Mouse (Mus musculus) forebrain, embryonic 16.5 days (tissue): ENCODE measurements around the gene Acsm1. TPM values are rescaled to one million over a fixed set of nuclear protein-coding genes. Genes with fewer than 3 reads are reported as not detected.

Experiments used
- ATAC-seq: fragments of 200-750 bp; cut with Nextera tagmentation; 2 replicates; pipeline ENCODE4 v1.8.0; 2017; ENCODE audit warnings: mild to moderate bottlenecking, moderate library complexity
- H3K27ac ChIP-seq: fragments of 300-500 bp; sonication (generic); 2 replicates; pipeline ENCODE4 v1.5.1; 2014; ENCODE audit warnings: low read length, control low read depth
- H3K27me3 ChIP-seq: fragments of 300-500 bp; sonication (generic); replicated peaks from 2 replicates; pipeline ENCODE4 v1.6.1; 2014; ENCODE audit warnings: low read length; ENCODE audit not compliant: control insufficient read depth, insufficient read depth
- H3K36me3 ChIP-seq: fragments of 300-500 bp; sonication (generic); 2 replicates; pipeline ENCODE4 v1.6.1; 2014; ENCODE audit not compliant: control insufficient read depth, insufficient read depth
- H3K4me1 ChIP-seq: fragments of 300-500 bp; sonication (generic); replicated peaks from 2 replicates; pipeline ENCODE4 v1.6.1; 2014; ENCODE audit warnings: low read length; ENCODE audit not compliant: control insufficient read depth, insufficient read depth
- H3K4me2 ChIP-seq: fragments of 300-500 bp; sonication (generic); 2 replicates; pipeline ENCODE4 v1.6.1; 2014; ENCODE audit warnings: mild to moderate bottlenecking, low read length, control low read depth
- H3K4me3 ChIP-seq: fragments of 300-500 bp; sonication (generic); replicated peaks from 2 replicates; pipeline ENCODE4 v1.5.1; 2014; ENCODE audit warnings: mild to moderate bottlenecking, low read length, control low read depth
- H3K9ac ChIP-seq: fragments of 300-500 bp; sonication (generic); replicated peaks from 2 replicates; pipeline ENCODE4 v1.6.1; 2014; ENCODE audit warnings: low read depth, low read length, control low read depth
- H3K9me3 ChIP-seq: fragments of 300-500 bp; sonication (generic); 2 replicates; pipeline ENCODE4 v1.6.1; 2016; ENCODE audit warnings: low read length; ENCODE audit not compliant: control insufficient read depth
- WGBS: fragments of 180-500 bp; shearing (Covaris S2); extraction: QIAGEN DNeasy Blood & Tissue Kit; methylation state at CpG from one replicate; pipeline ENCODE4 v1.1.7; 2014; 5-methylcytosine and 5-hydroxymethylcytosine counted together
- polyA plus RNA-seq: library from polyadenylated mRNA; unstranded; fragments of >200 nt; fragmentation: Nextera tagmentation; extraction: Ambion mirVana; gene quantifications from 2 replicates; pipeline ENCODE4 v1.2.1, GENCODE M21; 2015

The Acsm1 gene
- polyA plus RNA-seq, 1 experiment from 2014 or later: not detected

- WGBS: 80% methylated on average over 5 of the region's 5 CpGs
- ATAC-seq: no peak
- H3K4me2 ChIP-seq: no peak overlapping the region
Observed at GRCm38 (mm10) chr7:119642307-119642706, 35.5 kb downstream of the Acsm1 start.

GRCm38 (mm10) chr7:119667893-119668292, 61.1 kb downstream of the Acsm1 start:
- 95% methylated on average over 3 of the region's 3 CpGs for WGBS
- H3K27ac ChIP-seq: no peak overlapping the region
- H3K4me3 ChIP-seq: no peak overlapping the region
- no peak overlapping the region for H3K9ac ChIP-seq
- no peaks in the 10 kb centered on the region for H3K9me3 ChIP-seq
- H3K36me3 ChIP-seq: no peaks in the 10 kb centered on the region
- no peak overlapping the region for H3K4me2 ChIP-seq
- ATAC-seq: no peak
- no peaks in the 10 kb centered on the region for H3K4me1 ChIP-seq
- no peaks in the 10 kb centered on the region for H3K27me3 ChIP-seq

More at GRCm38 (mm10) chr7:119642307-119642706, 35.5 kb downstream of the Acsm1 start:
- no peak overlapping the region for H3K27ac ChIP-seq
- H3K9ac ChIP-seq: no peak overlapping the region
- H3K36me3 ChIP-seq: no peaks in the 10 kb centered on the region
- H3K9me3 ChIP-seq: no peaks in the 10 kb centered on the region
- H3K27me3 ChIP-seq: no peaks in the 10 kb centered on the region
- H3K4me3 ChIP-seq: no peak overlapping the region
- no peaks in the 10 kb centered on the region for H3K4me1 ChIP-seq

- ATAC-seq: no peak
- Histone ChIP-seq H3K4me3 (no peak overlapping the region), H3K9ac (no peak overlapping the region), H3K9me3 (no peaks in the 10 kb centered on the region), H3K27ac (no peak overlapping the region), H3K4me2 (no peak overlapping the region), H3K4me1 (no peaks in the 10 kb centered on the region), H3K27me3 (no peaks in the 10 kb centered on the region), H3K36me3 (no peaks in the 10 kb centered on the region)
- 77% methylated on average over 5 of the region's 5 CpGs for WGBS
Observed at GRCm38 (mm10) chr7:119670395-119670794, 63.6 kb downstream of the Acsm1 start.

- no peaks in the 10 kb centered on the region for H3K36me3 ChIP-seq
- no peak overlapping the region for H3K27ac ChIP-seq
- H3K27me3 ChIP-seq: no peaks in the 10 kb centered on the region
- no peak for ATAC-seq
- no peak overlapping the region for H3K4me2 ChIP-seq
- H3K4me1 ChIP-seq: no peaks in the 10 kb centered on the region
- H3K9ac ChIP-seq: no peak overlapping the region
- H3K4me3 ChIP-seq: no peak overlapping the region
- 53% methylated on average over 6 of the region's 6 CpGs for WGBS
- H3K9me3 ChIP-seq: no peaks in the 10 kb centered on the region
Observed at GRCm38 (mm10) chr7:119670925-119671324, 64.1 kb downstream of the Acsm1 start.

- peak; percentile 70 for ATAC-seq
- WGBS: 19% methylated on average over 6 of the region's 6 CpGs
Observed at GRCm38 (mm10) chr7:119673465-119673864, 66.6 kb downstream of the Acsm1 start.

GRCm38 (mm10) chr7:119680107-119680506, 73.3 kb downstream of the Acsm1 start:
- Histone ChIP-seq H3K4me3 (no peak overlapping the region), H3K27me3 (no peaks in the 10 kb centered on the region), H3K9me3 (no peaks in the 10 kb centered on the region), H3K27ac (no peak overlapping the region), H3K4me2 (no peak overlapping the region), H3K4me1 (no peaks in the 10 kb centered on the region), H3K9ac (no peak overlapping the region), H3K36me3 (no peaks in the 10 kb centered on the region)
- WGBS: 69% methylated on average over 8 of the region's 8 CpGs
- no peak for ATAC-seq

More at GRCm38 (mm10) chr7:119673465-119673864, 66.6 kb downstream of the Acsm1 start:
- no peaks in the 10 kb centered on the region for H3K27me3 ChIP-seq
- H3K4me3 ChIP-seq: no peak overlapping the region
- H3K4me1 ChIP-seq: no peaks in the 10 kb centered on the region
- no peaks in the 10 kb centered on the region for H3K9me3 ChIP-seq
- no peak overlapping the region for H3K9ac ChIP-seq
- H3K4me2 ChIP-seq: no peak overlapping the region
- no peak overlapping the region for H3K27ac ChIP-seq
- no peaks in the 10 kb centered on the region for H3K36me3 ChIP-seq

GRCm38 (mm10) chr7:119682699-119683098, 75.9 kb downstream of the Acsm1 start:
- no peak overlapping the region for H3K9ac ChIP-seq
- H3K4me1 ChIP-seq: no peaks in the 10 kb centered on the region
- no peaks in the 10 kb centered on the region for H3K36me3 ChIP-seq
- H3K4me2 ChIP-seq: no peak overlapping the region
- H3K4me3 ChIP-seq: no peak overlapping the region
- H3K9me3 ChIP-seq: no peaks in the 10 kb centered on the region
- no peak overlapping the region for H3K27ac ChIP-seq
- H3K27me3 ChIP-seq: no peaks in the 10 kb centered on the region
- WGBS: 60% methylated on average over 4 of the region's 4 CpGs
- no peak for ATAC-seq

GRCm38 (mm10) chr7:119689726-119690125, 82.9 kb downstream of the Acsm1 start, which contains the start of gene Acsm4:
TSS of gene Acsm4 (plus strand) at chr7:119690026.
- no peak within 1 kb of the TSS for H3K9ac ChIP-seq
- H3K4me3 ChIP-seq: no peak within 1 kb of the TSS
- no peaks in the 10 kb centered on the region for H3K27me3 ChIP-seq
- no peaks in the 10 kb centered on the region for H3K36me3 ChIP-seq
- no peaks in the 10 kb centered on the region for H3K4me1 ChIP-seq
- H3K27ac ChIP-seq: no peak within 1 kb of the TSS
- 77% methylated on average over 5 of the region's 5 CpGs for WGBS
- H3K4me2 ChIP-seq: no peak within 1 kb of the TSS
- no peaks in the 10 kb centered on the region for H3K9me3 ChIP-seq
- ATAC-seq: no peak

GRCm38 (mm10) chr7:119692302-119692701, 85.5 kb downstream of the Acsm1 start:
- Histone ChIP-seq H3K27ac (no peak overlapping the region), H3K4me2 (no peak overlapping the region), H3K36me3 (no peaks in the 10 kb centered on the region), H3K9me3 (no peaks in the 10 kb centered on the region), H3K4me1 (no peaks in the 10 kb centered on the region), H3K9ac (no peak overlapping the region), H3K4me3 (no peak overlapping the region), H3K27me3 (no peaks in the 10 kb centered on the region)
- ATAC-seq: no peak
- 78% methylated on average over 4 of the region's 4 CpGs for WGBS

GRCm38 (mm10) chr7:119694926-119695325, 88.1 kb downstream of the Acsm1 start:
- H3K4me1 ChIP-seq: no peaks in the 10 kb centered on the region
- no peak overlapping the region for H3K4me3 ChIP-seq
- no peaks in the 10 kb centered on the region for H3K27me3 ChIP-seq
- 100% methylated on average over 1 of the region's 1 CpGs for WGBS
- no peak overlapping the region for H3K27ac ChIP-seq
- no peak overlapping the region for H3K9ac ChIP-seq
- no peaks in the 10 kb centered on the region for H3K36me3 ChIP-seq
- no peaks in the 10 kb centered on the region for H3K9me3 ChIP-seq
- ATAC-seq: no peak
- H3K4me2 ChIP-seq: no peak overlapping the region
